Mouse (Mus musculus) gastrocnemius, adult 18-20 months (tissue): ENCODE results near the gene Pnliprp1. TPM values are rescaled to one million over a fixed set of nuclear protein-coding genes. Genes with fewer than 3 reads are reported as not detected.

Source experiments
- DNase-seq: peaks from one replicate; pipeline ENCODE4 v3.0.0; 2021; ENCODE audit warnings: low spot score
- total RNA-seq, 2 experiments: library from RNA; stranded (reverse); gene quantifications; 2 replicates each; pipeline ENCODE4 v1.2.3; 2021

Pnliprp1 gene
- total RNA-seq, 2 experiments from 2014 or later = 0.71 TPM; not detected in 1

GRCm38 (mm10) chr19:58776461-58776860 is 47.8 kb downstream of the Pnliprp1 start:
- no peak for DNase-seq

GRCm38 (mm10) chr19:58781566-58781965 is 52.9 kb downstream of the Pnliprp1 start:
- DNase-seq = no peak

GRCm38 (mm10) chr19:58783938-58784337 is 55.3 kb downstream of the Pnliprp1 start:
- no peak for DNase-seq

- DNase-seq = no peak
Observed at GRCm38 (mm10) chr19:58789194-58789593, 60.5 kb downstream of the Pnliprp1 start.

Other genes starting within 250 kb of the Pnliprp1 start
- gene Ccdc172, start 216.9 kb upstream of the Pnliprp1 start, total RNA-seq = not detected
- gene Pnlip, start 76.4 kb upstream of the Pnliprp1 start, total RNA-seq = under 1 TPM in 1 of 2 experiments, not detected in 1; 0.59 TPM
- gene Pnliprp2, start 30.8 kb downstream of the Pnliprp1 start, total RNA-seq = not detected
- not detected for gene 1700019N19Rik, start 65.6 kb downstream of the Pnliprp1 start, total RNA-seq
- gene Eno4, start 214.5 kb downstream of the Pnliprp1 start, total RNA-seq = not detected
- 1 to 10 TPM; 4.3 to 4.7 TPM for gene Hspa12a, start 214.8 kb downstream of the Pnliprp1 start, total RNA-seq